Mouse (Mus musculus): ENCODE results near the gene Rpl29. TPM values are rescaled to one million over a fixed set of nuclear protein-coding genes. Genes with fewer than 3 reads are reported as not detected.

Gene Rpl29
- total RNA-seq, 1 experiment = 61.2 TPM

DNA sequence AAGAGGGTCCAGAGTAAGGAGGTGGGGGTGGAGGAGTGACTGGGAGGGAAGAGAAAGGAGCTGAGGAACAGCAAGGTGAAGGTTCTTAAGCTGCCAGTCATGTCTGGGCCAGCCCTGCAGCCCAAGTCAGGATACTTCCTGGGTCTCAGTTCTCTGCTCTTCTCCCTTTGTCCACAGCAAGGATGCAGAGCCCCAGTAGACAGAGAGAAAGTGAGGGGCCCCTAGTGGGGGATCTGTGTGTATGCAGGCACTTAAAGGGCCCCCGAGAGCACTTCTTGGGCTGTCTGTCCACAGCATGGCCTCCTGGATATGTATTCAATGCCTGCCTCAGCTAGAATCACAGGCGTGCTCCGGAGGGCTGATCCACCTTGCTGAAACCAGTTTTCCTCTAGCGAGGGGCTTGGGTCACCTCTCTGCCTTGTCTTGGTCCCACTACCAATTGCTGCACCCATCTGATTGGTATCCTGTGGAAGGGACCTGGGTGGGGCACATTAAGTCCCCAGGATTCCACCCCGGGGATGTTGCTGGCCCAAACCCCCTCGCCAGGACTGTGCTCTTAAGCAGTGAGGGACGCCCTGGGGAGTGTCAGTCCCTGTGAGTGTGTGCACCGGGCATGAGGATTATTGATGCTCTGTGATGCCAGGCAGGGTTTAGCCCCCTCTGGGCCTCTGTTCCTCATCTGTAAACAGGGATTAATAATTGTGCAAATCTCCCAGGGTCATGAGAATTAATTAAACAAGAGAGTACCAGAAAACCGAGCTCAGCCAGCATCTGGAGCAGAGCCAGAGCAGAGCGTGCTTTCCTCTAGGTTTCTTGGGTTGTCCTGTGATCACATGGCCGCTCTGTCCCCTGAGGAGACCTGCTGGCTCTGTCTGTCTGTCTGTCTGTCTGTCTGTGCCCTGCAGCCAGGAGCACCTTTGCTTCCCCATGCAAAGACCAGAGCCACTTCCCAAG is 34.3 kb upstream of the Rpl29 start:
- no peaks in the 10 kb centered on the region for H3K9me3 ChIP-seq (ENCODE audit: control insufficient read depth, insufficient read depth, low read depth, low read length)
- no peaks in the 10 kb centered on the region for H3K4me1 ChIP-seq (ENCODE audit: control insufficient read depth in 2 of 2, insufficient read depth in 2 of 2, low read length in 2 of 2, poor library complexity in 1 of 2)
- TF ChIP-seq MAFK (IDR thresholded peaks at IDR 0.05; ENCODE audit: insufficient read depth, low read depth, low read length) (no peak), ZC3H11A (IDR thresholded peaks at IDR 0.05; ENCODE audit: borderline replicate concordance, low read depth, low read length) (no peak), ZNF384 (IDR thresholded peaks at IDR 0.05; ENCODE audit: low read depth, low read length) (no peak), CHD2 (IDR thresholded peaks at IDR 0.05; ENCODE audit: low read depth, low read length) (no peak), HCFC1 (IDR thresholded peaks at IDR 0.05; ENCODE audit: borderline replicate concordance, insufficient read depth, low read length) (no peak)
- no peak overlapping the region for H3K27ac ChIP-seq (ENCODE audit: insufficient read depth, low read depth, low read length, poor library complexity, severe bottlenecking)
- no peak for DNase-seq (ENCODE audit: low read depth, low spot score)
- in situ Hi-C loops (cut with MboI; ENCODE audit: low sequenced_read_pairs in 2 of 2, unreplicated experiment in 2 of 2) = no loop called here
- H3K9ac ChIP-seq (ENCODE audit: insufficient read depth, low read depth, low read length, poor library complexity, severe bottlenecking) = no peak overlapping the region
- H3K36me3 ChIP-seq (ENCODE audit: control insufficient read depth, insufficient read depth, low read length, poor library complexity, severe bottlenecking) = no peaks in the 10 kb centered on the region
- no peak overlapping the region for H3K4me3 ChIP-seq (ENCODE audit: insufficient read depth in 1 of 2, low read depth in 1 of 2, low read length in 2 of 2, poor library complexity in 1 of 2, severe bottlenecking in 1 of 2)

DNA sequence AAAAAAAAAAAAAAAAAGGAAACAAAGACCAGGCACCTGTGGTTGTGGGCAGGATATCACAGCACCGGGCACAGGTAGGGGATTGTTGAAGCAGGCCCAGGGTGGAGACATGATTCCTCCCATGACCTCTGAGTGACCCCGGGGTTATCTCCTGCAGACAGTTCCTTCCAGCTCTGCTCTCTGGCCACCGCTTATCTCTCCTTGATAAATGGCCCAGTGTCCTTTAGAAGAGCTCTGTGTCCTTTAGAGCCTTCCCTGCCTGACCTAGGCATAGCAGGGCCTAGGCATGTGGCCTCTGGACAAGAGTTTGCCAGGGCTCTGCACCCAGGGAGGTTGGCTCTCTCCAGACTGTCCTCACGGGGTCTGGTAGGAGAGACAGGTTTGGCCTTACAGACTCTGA is 31.5 kb upstream of the Rpl29 start:
- no peak overlapping the region for H3K4me3 ChIP-seq (ENCODE audit: insufficient read depth in 1 of 2, low read depth in 1 of 2, low read length in 2 of 2, poor library complexity in 1 of 2, severe bottlenecking in 1 of 2)
- in situ Hi-C loops (cut with MboI; ENCODE audit: low sequenced_read_pairs in 2 of 2, unreplicated experiment in 2 of 2) = no loop called here
- no peak for DNase-seq (ENCODE audit: low read depth, low spot score)
- H3K27ac ChIP-seq (ENCODE audit: insufficient read depth, low read depth, low read length, poor library complexity, severe bottlenecking) = no peak overlapping the region
- no peaks in the 10 kb centered on the region for H3K4me1 ChIP-seq (ENCODE audit: control insufficient read depth in 2 of 2, insufficient read depth in 2 of 2, low read length in 2 of 2, poor library complexity in 1 of 2)
- no peak overlapping the region for H3K9ac ChIP-seq (ENCODE audit: insufficient read depth, low read depth, low read length, poor library complexity, severe bottlenecking)
- no peaks in the 10 kb centered on the region for H3K36me3 ChIP-seq (ENCODE audit: control insufficient read depth, insufficient read depth, low read length, poor library complexity, severe bottlenecking)
- no peaks in the 10 kb centered on the region for H3K9me3 ChIP-seq (ENCODE audit: control insufficient read depth, insufficient read depth, low read depth, low read length)
- TF ChIP-seq ZNF384 (IDR thresholded peaks at IDR 0.05; ENCODE audit: low read depth, low read length) (no peak), MAFK (IDR thresholded peaks at IDR 0.05; ENCODE audit: insufficient read depth, low read depth, low read length) (no peak), ZC3H11A (IDR thresholded peaks at IDR 0.05; ENCODE audit: borderline replicate concordance, low read depth, low read length) (no peak), CHD2 (IDR thresholded peaks at IDR 0.05; ENCODE audit: low read depth, low read length) (no peak), HCFC1 (IDR thresholded peaks at IDR 0.05; ENCODE audit: borderline replicate concordance, insufficient read depth, low read length) (no peak)

DNA sequence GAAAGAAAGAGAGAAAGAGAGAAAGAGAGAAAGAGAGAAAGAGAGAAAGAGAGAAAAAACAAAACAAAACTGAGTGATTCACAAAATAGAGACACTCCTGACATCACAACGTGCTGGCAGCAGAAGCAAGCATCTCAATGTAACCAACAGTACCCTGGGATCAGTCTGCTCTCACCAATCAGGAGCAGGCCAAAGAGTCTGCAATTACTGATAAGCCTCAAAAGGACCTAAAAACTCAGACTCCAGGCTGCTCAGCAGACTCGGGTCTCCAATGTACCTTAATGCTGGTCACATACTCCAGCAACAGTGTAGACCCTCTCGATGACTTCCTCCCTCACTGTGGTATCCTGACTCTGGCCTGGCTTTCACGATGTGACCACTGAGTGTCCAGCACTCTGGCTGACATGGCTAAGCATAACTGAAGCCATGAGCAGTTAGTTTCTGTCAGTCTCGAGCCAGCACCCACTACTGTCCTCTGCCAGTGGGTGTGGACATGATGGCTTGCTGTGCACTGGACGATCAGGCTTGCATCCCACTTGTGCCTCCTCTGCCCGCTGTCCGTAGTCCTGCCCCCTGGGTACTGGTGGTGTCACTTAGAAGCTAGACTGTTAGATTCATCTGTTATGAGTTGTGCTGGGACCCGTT is 30.5 kb upstream of the Rpl29 start:
- Histone ChIP-seq H3K36me3 (ENCODE audit: control insufficient read depth, insufficient read depth, low read length, poor library complexity, severe bottlenecking) (no peaks in the 10 kb centered on the region), H3K4me1 (ENCODE audit: control insufficient read depth in 2 of 2, insufficient read depth in 2 of 2, low read length in 2 of 2, poor library complexity in 1 of 2) (no peaks in the 10 kb centered on the region), H3K4me3 (ENCODE audit: insufficient read depth in 1 of 2, low read depth in 1 of 2, low read length in 2 of 2, poor library complexity in 1 of 2, severe bottlenecking in 1 of 2) (no peak overlapping the region), H3K27ac (ENCODE audit: insufficient read depth, low read depth, low read length, poor library complexity, severe bottlenecking) (no peak overlapping the region), H3K9me3 (ENCODE audit: control insufficient read depth, insufficient read depth, low read depth, low read length) (no peaks in the 10 kb centered on the region), H3K9ac (ENCODE audit: insufficient read depth, low read depth, low read length, poor library complexity, severe bottlenecking) (no peak overlapping the region)
- in situ Hi-C loops (cut with MboI; ENCODE audit: low sequenced_read_pairs in 2 of 2, unreplicated experiment in 2 of 2) = no loop called here
- no peak for DNase-seq (ENCODE audit: low read depth, low spot score)
- TF ChIP-seq ZNF384 (IDR thresholded peaks at IDR 0.05; ENCODE audit: low read depth, low read length) (no peak), MAFK (IDR thresholded peaks at IDR 0.05; ENCODE audit: insufficient read depth, low read depth, low read length) (no peak), HCFC1 (IDR thresholded peaks at IDR 0.05; ENCODE audit: borderline replicate concordance, insufficient read depth, low read length) (no peak), ZC3H11A (IDR thresholded peaks at IDR 0.05; ENCODE audit: borderline replicate concordance, low read depth, low read length) (no peak), CHD2 (IDR thresholded peaks at IDR 0.05; ENCODE audit: low read depth, low read length) (no peak)

DNA sequence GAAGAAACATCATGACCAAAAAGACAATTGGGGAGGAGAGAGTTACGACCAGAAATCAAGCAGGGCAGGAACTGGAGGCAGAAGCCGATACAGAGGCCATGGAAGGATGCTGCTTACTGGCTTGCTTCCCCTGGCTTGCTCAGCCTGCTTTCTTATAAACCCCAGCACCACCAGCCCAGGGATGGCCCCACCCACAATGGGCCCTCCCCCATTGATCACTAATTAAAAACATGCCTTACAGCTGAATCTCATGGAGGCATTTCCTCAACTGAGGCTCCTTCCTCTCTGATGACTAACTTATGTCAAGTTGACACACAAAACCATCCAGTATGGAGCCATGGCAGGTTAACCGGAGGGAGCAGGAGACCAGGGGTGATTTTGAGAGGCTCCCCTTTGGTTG is 29.4 kb upstream of the Rpl29 start:
- in situ Hi-C loops (cut with MboI; ENCODE audit: low sequenced_read_pairs in 2 of 2, unreplicated experiment in 2 of 2) = no loop called here
- Histone ChIP-seq H3K9me3 (ENCODE audit: control insufficient read depth, insufficient read depth, low read depth, low read length) (no peaks in the 10 kb centered on the region), H3K36me3 (ENCODE audit: control insufficient read depth, insufficient read depth, low read length, poor library complexity, severe bottlenecking) (no peaks in the 10 kb centered on the region), H3K4me1 (ENCODE audit: control insufficient read depth in 2 of 2, insufficient read depth in 2 of 2, low read length in 2 of 2, poor library complexity in 1 of 2) (no peaks in the 10 kb centered on the region), H3K4me3 (ENCODE audit: insufficient read depth in 1 of 2, low read depth in 1 of 2, low read length in 2 of 2, poor library complexity in 1 of 2, severe bottlenecking in 1 of 2) (no peak overlapping the region), H3K27ac (ENCODE audit: insufficient read depth, low read depth, low read length, poor library complexity, severe bottlenecking) (no peak overlapping the region), H3K9ac (ENCODE audit: insufficient read depth, low read depth, low read length, poor library complexity, severe bottlenecking) (no peak overlapping the region)
- no peak for DNase-seq (ENCODE audit: low read depth, low spot score)
- TF ChIP-seq ZC3H11A (IDR thresholded peaks at IDR 0.05; ENCODE audit: borderline replicate concordance, low read depth, low read length) (no peak), ZNF384 (IDR thresholded peaks at IDR 0.05; ENCODE audit: low read depth, low read length) (no peak), CHD2 (IDR thresholded peaks at IDR 0.05; ENCODE audit: low read depth, low read length) (no peak), HCFC1 (IDR thresholded peaks at IDR 0.05; ENCODE audit: borderline replicate concordance, insufficient read depth, low read length) (no peak), MAFK (IDR thresholded peaks at IDR 0.05; ENCODE audit: insufficient read depth, low read depth, low read length) (no peak)
